Mouse (Mus musculus) splenic B cell, adult 2 months (primary cell): ENCODE results near the gene Fbrs.
"Not testable (repeated sequence)": the region's sequence is repeated elsewhere in the genome, so short reads cannot be mapped to it uniquely, and the experiment has no call there.

Experiments used
- DNase-seq: peaks from one replicate; pipeline ENCODE4 v3.0.0-alpha.2; 2011; ENCODE audit warnings: low read depth, low spot score
- H3K27me3 ChIP-seq: 2 replicates; pipeline ENCODE4 v1.6.1; 2012; ENCODE audit warnings: mild to moderate bottlenecking, low read length, moderate library complexity, mixed read lengths; ENCODE audit not compliant: control insufficient read depth, poor library complexity, insufficient read depth, severe bottlenecking
- H3K36me3 ChIP-seq: 2 replicates; pipeline ENCODE4 v1.6.1; 2012; ENCODE audit warnings: mild to moderate bottlenecking, low read length, moderate library complexity, mixed read lengths; ENCODE audit not compliant: control insufficient read depth, poor library complexity, insufficient read depth, severe bottlenecking

Fbrs gene

DNA sequence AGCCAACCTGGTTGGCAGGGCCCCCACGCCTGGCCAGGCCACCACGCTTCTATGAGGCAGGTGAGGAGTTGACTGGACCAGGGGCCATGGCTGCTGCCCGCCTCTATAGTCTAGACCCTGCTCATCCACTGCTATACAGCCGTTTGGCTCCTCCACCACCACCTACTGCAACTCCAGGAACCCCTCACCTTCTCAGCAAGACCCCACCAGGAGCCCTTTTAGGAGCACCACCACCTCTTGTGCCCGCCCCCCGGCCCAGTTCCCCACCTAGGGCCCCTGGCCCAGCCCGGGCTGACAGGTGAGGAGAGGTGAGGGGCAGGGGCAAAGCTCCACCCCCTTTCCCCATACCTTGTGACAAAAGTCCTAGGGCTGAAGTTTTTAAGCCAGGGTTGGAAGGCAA, 11.0 kb downstream of the Fbrs start:
- no peak for DNase-seq
- Histone ChIP-seq H3K36me3 (peaks cover 26% of the 10 kb centered on the region), H3K27me3 (no peaks in the 10 kb centered on the region)

DNA sequence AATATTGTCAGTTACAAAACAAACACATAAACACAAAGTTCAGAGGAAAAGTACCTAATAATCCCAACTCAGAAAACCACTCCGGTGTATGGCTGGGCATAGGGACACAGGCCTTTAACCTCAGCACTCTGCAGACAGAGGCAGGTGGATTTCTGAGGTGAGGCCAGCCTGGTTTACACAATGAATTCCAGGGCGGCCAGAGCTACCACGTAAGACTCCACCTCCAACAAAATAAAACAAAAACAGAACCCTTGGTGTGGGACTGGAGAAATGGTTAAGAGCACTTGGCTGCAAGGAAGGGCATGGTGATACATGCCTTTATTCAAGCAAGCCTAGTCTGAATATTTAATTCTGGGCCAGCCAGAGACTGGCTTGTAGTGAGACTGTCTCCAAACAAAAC, 12.8 kb downstream of the Fbrs start:
- no peak for DNase-seq
- no peaks in the 10 kb centered on the region for H3K27me3 ChIP-seq

DNA sequence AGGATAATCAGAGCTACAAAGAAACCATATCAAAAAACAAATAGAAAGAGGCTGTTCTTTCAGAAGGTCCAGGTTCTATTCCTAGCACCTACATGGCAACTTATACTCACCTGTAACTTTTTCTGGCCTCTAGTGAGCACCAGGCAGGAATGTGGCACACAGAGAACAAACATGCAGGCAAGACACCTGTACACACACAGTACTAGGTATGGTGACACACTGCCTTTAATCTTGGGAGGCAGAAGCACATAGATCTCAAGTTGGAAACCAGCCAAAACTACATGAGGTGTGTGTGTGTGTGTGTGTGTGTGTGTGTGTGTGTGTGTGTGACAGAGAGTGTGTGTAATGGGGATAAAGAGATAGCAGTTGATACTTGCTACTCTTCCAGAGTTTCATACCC, 15.6 kb downstream of the Fbrs start:
- peaks cover 14% of the 10 kb centered on the region for H3K36me3 ChIP-seq
- DNase-seq: no peak
- no peaks in the 10 kb centered on the region for H3K27me3 ChIP-seq

More for the DNA sequence above, 12.8 kb downstream of the Fbrs start:
- H3K36me3 ChIP-seq: peaks cover 21% of the 10 kb centered on the region

DNA sequence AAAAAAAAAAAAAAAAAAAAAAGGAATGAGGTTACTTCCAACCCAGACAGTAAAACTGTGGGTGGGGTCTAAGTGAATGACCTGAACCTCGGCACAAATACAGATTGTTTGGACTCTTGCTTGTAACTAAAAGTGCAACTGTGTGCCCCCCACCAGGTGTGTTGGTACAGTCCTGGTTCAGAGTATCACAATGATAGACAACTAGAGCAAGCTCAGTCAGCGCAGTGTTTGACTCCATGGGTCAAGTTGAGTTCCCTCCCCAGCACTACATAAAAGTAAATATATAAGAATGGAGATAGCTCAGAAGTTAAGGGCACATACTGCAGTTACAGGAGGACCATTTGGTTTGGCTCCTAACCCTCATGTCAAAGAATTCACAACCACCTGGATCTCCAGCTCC, 18.4 kb downstream of the Fbrs start:
- no peak for DNase-seq
- H3K36me3 ChIP-seq: peaks cover 3% of the 10 kb centered on the region; the same call in 1 of the 2 replicates
- H3K27me3 ChIP-seq: no peaks in the 10 kb centered on the region

DNA sequence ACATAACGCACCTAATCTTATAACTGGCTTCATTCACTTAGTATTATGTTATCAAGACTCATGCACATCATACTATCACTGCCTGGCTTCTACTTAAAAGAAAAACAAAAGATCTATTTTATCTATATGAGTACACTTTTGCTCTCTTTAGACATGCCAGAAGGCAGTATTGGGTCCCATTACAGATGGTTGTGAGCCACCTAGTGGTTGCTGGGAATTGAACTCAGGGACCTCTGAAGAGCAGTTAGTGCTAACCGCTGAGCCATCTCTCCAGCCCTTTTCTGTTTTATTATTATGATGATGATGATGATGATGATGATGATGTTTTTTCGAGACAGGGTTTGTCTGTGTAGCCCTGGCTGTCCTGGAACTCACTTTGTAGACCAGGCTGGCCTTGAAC, 19.4 kb downstream of the Fbrs start:
- peaks cover 4% of the 10 kb centered on the region; the same call in 1 of the 2 replicates for H3K36me3 ChIP-seq
- no peaks in the 10 kb centered on the region for H3K27me3 ChIP-seq
- peak; percentile 74 for DNase-seq

DNA sequence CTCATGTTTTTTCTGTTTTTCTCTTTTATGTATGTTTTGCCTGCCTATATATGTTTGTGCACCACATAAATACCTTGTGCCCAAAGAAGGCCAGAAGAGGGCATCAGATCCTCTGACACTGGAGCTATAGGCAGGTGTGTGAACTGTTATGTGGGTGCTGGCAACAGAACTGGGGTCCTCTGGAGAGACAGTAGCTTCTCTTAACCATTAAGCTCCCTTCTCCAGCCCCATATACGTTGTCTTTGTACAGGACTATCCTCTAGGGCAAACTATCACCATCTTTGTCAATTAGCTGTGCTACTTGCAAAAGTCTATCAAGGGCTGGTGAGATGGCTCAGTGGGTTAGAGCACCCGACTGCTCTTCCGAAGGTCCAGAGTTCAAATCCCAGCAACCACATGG, 29.3 kb downstream of the Fbrs start:
- no peaks in the 10 kb centered on the region for H3K36me3 ChIP-seq

DNA sequence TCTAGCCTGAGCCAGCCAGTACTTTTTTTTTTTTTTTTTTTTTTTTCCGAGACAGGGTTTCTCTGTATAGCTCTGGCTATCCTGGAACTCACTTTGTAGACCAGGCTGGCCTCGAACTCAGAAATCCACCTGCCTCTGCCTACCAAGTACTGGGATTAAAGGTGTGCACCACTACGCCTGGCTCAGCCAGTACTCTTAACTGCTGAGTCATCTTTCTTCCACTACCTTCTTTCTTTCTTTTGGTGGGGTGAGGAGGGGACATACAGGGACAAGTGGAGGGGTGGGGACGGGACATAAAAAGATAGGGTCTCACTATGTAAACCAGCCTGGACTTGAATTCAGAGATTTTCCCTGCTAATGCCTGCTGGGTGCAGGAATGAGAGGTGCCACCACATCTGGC, 30.8 kb downstream of the Fbrs start:
- not testable (repeated sequence) for DNase-seq, H3K36me3 ChIP-seq, H3K27me3 ChIP-seq

More for the DNA sequence above, 29.3 kb downstream of the Fbrs start:
- DNase-seq: no peak
- H3K27me3 ChIP-seq: no peaks in the 10 kb centered on the region

DNA sequence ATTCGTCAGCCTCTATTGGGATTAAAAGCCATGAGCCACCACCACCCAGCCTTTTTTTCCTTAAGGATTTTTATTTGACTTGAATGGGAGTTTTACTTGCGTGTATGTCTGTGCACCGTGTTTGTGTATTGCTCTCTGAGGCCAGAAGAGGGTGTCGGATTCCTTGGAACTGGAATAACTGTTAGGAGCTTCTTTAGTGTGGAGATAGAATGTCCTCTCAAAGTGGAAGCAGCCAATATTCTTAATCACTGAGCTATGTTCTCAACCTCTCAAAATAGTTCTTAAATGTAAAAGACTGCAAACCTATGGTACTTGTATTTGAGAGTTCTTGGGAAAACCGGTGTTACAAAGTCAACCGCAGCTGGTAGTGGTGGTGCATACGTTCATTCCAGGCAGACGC, 32.2 kb downstream of the Fbrs start:
- peak; percentile 11 for DNase-seq
- Histone ChIP-seq H3K36me3 (peaks cover 5% of the 10 kb centered on the region; the same call in 1 of the 2 replicates), H3K27me3 (no peaks in the 10 kb centered on the region)

DNA sequence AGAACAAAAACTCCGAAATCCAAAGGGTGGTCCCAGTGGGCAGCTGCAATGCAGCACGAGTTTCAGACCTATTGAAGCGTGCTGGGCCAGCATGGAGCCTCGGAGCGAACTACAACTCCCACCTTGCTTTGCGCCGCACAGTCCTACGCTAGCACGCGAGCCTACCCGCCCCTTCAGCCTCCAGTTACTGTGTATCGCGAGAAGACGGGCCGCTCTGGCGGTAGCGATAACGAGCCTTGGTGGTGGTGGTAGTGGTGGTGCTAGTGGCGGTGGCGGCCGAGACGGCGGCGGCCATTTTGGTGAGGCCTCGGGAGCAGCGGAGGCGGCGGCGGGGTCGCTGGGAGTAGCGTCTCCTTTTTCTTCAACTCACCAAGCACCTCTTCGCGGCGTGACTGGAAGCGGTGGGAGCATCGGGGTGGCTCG, 32.8 kb downstream of the Fbrs start, which contains the start of gene Srcap:
TSS of gene Srcap (plus strand) at position 176 of the 423 bp plus-strand sequence.
- peaks cover 9% of the 10 kb centered on the region; the same call in 1 of the 2 replicates for H3K36me3 ChIP-seq
- peak; percentile 98 for DNase-seq
- H3K27me3 ChIP-seq: no peaks in the 10 kb centered on the region

DNA sequence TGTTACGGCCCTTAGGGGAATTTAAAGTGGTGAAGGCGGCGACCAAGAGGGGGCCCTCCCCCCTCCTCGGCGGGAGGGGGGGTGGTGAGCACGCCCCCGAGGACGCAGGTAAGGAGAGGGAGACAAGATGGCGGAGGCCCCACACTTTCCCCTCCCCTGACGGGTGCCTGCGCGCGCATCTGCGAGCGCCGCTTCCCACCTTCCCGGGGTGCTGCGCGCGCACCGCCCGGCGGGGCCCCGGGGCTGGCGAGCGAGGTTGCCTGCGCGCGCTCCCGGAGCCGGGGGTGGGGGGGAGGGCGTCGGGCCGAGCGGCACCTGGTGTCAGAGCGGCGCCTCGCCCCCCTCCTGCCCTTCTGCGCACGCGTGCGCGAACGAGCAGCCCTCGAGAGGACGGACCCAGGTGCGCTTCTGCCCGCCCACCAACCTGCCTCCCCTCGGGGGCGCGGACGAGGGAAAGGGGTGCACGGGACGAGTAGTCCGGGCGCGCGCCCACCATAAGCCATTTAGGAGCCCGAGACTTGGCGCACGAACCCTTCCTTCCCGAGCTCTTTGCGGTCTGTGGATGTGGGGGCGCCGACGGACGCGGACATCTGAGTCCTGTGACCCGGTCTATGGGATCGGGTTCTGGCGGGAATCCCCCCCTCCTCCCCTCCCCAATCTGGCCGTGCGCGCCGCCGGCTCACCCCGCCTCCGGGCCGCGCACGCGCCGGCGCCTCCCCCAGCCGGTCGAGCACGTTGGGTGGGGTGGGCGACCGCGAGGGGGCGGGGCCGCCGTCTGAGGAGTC, 33.4 kb downstream of the Fbrs start:
- DNase-seq: peak; percentile 96
- H3K36me3 ChIP-seq: peaks cover 13% of the 10 kb centered on the region; the same call in 1 of the 2 replicates
- no peaks in the 10 kb centered on the region for H3K27me3 ChIP-seq

DNA sequence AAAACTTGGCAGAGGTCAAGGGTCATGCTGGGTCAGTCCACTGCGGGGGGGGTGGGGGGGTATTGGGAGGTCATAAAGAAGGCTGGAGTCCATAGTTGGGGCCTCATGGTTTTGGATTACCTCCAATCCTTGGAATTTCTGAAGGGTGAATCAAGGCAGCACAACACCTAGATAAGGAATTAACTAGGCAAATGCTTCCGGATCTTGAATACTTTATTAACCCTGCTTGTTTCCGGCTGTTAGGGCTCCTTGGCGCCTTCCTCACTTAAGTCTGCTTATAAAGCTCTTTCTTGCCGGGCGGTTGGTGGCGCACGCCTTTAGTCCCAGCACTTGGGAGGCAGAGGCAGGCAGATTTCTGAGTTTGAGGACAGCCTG, 34.0 kb downstream of the Fbrs start:
- no peak for DNase-seq
- H3K36me3 ChIP-seq: peaks cover 15% of the 10 kb centered on the region; the same call in 1 of the 2 replicates
- H3K27me3 ChIP-seq: no peaks in the 10 kb centered on the region

DNA sequence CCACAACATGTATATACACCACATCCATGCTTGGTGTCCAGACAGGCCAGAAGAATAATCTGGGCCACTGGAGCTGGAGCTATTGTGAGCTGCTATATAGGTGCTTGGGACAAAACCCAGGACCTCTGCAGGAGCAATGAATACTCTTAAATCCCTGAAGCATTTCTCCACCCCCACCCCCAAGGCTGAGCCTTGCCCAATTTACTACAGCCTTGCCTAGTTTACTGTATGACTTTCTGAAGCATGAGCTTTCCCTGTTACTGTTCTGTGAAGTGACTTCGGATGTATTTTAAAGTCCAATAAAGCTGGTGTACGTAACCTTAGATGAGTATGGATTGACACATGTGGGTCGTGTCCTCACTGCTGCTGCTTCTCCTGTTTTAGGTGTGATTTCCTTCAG, 34.8 kb downstream of the Fbrs start:
- DNase-seq: no peak
- Histone ChIP-seq H3K36me3 (peaks cover 15% of the 10 kb centered on the region; the same call in 1 of the 2 replicates), H3K27me3 (no peaks in the 10 kb centered on the region)

DNA sequence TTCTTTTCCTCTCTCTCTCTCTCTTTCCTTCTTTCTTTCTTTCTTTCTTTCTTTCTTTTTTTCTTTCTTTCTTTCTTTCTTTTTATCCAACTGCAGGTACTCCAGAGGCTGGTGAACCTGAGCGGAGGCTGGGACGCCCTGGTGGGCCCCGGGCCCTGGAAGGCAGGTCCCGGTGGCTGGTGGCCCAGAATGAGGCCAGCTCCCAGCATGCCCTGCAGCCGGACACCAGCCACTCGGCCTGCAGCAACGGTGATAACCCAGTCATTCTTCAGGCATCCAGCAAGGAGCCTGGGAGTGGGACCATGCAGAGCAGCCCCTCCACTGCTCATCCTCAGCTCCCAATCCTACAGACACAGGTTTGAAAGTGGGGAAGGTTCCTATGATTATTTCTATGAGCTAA, 36.8 kb downstream of the Fbrs start:
- no peak for DNase-seq
- no peaks in the 10 kb centered on the region for H3K27me3 ChIP-seq

DNA sequence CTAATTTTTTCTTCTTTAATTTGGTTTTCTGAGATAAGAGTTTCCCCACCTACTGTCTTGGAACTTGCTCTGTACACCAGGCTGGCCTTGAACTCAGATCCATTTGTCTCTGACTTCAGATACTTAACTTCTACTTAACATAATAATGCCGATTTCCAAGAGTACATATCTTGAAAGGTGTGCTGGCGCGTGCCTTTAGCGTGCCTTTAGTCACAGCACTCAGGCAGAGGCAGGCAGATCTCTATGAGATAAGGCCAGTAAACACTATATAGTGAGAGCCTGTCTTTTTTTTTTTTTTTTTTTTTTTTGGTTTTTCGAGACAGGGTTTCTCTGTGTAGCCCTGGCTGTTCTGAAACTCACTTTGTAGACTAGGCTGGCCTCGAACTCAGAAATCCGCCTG, 37.3 kb downstream of the Fbrs start:
- Histone ChIP-seq H3K36me3 (peaks cover 23% of the 10 kb centered on the region), H3K27me3 (no peaks in the 10 kb centered on the region)
- no peak for DNase-seq

More for the DNA sequence above, 36.8 kb downstream of the Fbrs start:
- peaks cover 19% of the 10 kb centered on the region for H3K36me3 ChIP-seq

DNA sequence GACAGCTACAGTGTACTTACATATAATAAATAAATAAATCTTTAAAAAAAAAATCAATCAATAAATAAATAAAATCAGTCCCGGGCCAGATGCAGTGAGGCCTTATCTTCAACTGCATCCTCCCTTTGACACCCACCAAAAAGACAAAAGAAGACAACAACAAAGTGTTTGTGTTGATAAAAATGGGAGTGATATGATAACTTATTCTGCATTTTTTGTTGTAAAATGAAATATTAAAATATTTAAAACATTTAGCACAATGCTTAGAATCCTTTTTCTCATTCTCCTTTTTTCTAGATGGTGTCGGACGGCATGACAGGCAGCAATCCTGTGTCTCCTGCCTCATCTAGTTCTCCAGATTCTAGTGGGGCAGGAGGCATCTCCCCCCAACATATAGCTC, 40.3 kb downstream of the Fbrs start, which contains the start of gene Gm42715:
TSS of gene Gm42715 (plus strand) at position 301 of the 400 bp plus-strand sequence.
- Histone ChIP-seq H3K36me3 (peaks cover 38% of the 10 kb centered on the region), H3K27me3 (no peaks in the 10 kb centered on the region)
- no peak for DNase-seq
